Mouse (Mus musculus) midbrain, postnatal 0 days (tissue): ENCODE measurements at regions not wholly inside any gene's neighbourhood (a gene's known extent, or its start where the extent isn't known, plus 50 kb on each side); places are given as distances from the start of the nearest gene placed in this dataset.

Source experiments
- ATAC-seq: fragments of 200-750 bp; cut with Nextera tagmentation; 2 replicates; pipeline ENCODE4 v1.8.0; 2017; ENCODE audit warnings: moderate number of reproducible peaks, mild to moderate bottlenecking, moderate TSS enrichment, moderate library complexity; ENCODE audit not compliant: low FRiP score
- DNase-seq: peaks from one replicate; pipeline ENCODE4 v3.0.0-alpha.2; 2015; ENCODE audit warnings: low spot score
- H3K27ac ChIP-seq: fragments of 300-500 bp; sonication (generic); 2 replicates; pipeline ENCODE4 v1.5.1; 2014; ENCODE audit warnings: low read depth, mild to moderate bottlenecking, low read length, mixed read lengths
- H3K27me3 ChIP-seq: fragments of 300-500 bp; sonication (generic); 2 replicates; pipeline ENCODE4 v1.6.1; 2014; ENCODE audit warnings: low read length, control low read depth, mixed read lengths; ENCODE audit not compliant: insufficient read depth
- H3K36me3 ChIP-seq: fragments of 300-500 bp; sonication (generic); 2 replicates; pipeline ENCODE4 v1.6.1; 2014; ENCODE audit warnings: low read length, control low read depth, mixed read lengths; ENCODE audit not compliant: insufficient read depth
- H3K4me1 ChIP-seq: fragments of 300-500 bp; sonication (generic); 2 replicates; pipeline ENCODE4 v1.6.1; 2014; ENCODE audit warnings: mild to moderate bottlenecking, control low read depth, antibody characterized with exemption, low read length, mixed read lengths; ENCODE audit not compliant: insufficient read depth
- H3K4me2 ChIP-seq: fragments of 300-500 bp; sonication (generic); 2 replicates; pipeline ENCODE4 v1.6.1; 2014; ENCODE audit warnings: low read depth, mild to moderate bottlenecking, low read length, mixed read lengths; ENCODE audit not compliant: poor library complexity, severe bottlenecking
- H3K4me3 ChIP-seq: fragments of 300-500 bp; sonication (generic); 2 replicates; pipeline ENCODE4 v1.5.1; 2014; ENCODE audit warnings: low read depth, mild to moderate bottlenecking, low read length, moderate library complexity
- H3K9ac ChIP-seq: fragments of 300-500 bp; sonication (generic); replicated peaks from 2 replicates; pipeline ENCODE4 v1.6.1; 2014; ENCODE audit warnings: mild to moderate bottlenecking, low read length, moderate library complexity, mixed read lengths; ENCODE audit not compliant: poor library complexity, severe bottlenecking
- H3K9me3 ChIP-seq: fragments of 300-500 bp; sonication (generic); 2 replicates; pipeline ENCODE4 v1.6.1; 2016; ENCODE audit warnings: low read length, control low read depth
- CTCF ChIP-seq: IDR thresholded peaks from 2 replicates; pipeline ENCODE4 v1.5.1; 2016; ENCODE audit warnings: antibody characterized with exemption, mild to moderate bottlenecking
- WGBS: fragments of 180-500 bp; shearing (Covaris S2); extraction: QIAGEN DNeasy Blood & Tissue Kit; methylation state at CpG from one replicate; pipeline ENCODE4 v1.1.7; 2014; 5-methylcytosine and 5-hydroxymethylcytosine counted together

DNA sequence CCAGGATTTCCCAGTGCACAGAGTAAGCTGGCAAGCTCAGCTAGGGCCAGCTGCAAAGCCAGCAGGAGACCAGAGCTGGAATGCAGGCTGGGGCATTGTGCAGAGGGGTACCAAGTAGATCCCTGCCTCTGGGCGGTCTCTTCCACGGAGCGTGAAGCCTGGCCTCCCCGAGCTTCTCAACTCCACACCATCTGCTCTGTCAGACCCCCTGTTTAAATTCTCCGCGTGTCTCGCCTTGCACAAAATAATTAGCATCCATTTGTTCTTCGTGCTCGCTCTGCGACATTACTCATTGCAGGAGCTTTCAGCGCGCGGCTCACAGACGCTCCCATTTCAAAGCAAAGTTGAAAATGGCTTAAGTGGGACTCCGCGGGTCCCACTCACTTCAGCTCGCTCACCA, 209.3 kb upstream of the Nlrp1b start:
- ATAC-seq (peak; percentile 70; the same call in 1 of the 2 replicates), DNase-seq (peak; percentile 78)
- TF ChIP-seq CTCF, result no peak
- Histone ChIP-seq H3K9ac (no peak overlapping the region), H3K4me3 (no peak overlapping the region; the same call in 1 of the 2 replicates), H3K4me1 (peaks cover 18% of the 10 kb centered on the region; the same call in 1 of the 2 replicates), H3K27ac (no peak overlapping the region), H3K9me3 (no peaks in the 10 kb centered on the region), H3K36me3 (no peaks in the 10 kb centered on the region), H3K27me3 (no peaks in the 10 kb centered on the region), H3K4me2 (peak overlapping the region; percentile 39)
- 2% methylated on average over 17 of the region's 17 CpGs for WGBS

DNA sequence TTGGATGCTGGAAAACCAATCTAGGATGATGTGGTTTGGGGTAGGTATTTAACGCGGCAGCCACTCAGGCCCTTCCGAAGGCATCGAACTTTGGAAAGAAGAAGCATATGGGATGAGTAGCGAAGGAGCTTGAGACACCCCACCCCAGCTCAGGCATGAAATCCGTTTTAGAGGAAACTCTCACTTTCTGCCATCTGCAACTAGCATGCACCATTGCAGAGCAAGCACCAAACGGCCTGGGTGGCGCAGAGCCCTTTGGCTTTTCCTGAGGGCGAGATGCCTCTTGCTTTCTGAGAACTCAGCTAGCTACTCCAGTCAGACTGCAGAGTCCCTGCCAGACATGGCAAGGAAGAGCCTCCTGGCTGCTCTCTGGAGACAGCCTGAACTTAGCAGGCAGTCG, 209.9 kb upstream of the Nlrp1b start:
- no peak for ATAC-seq
- Histone ChIP-seq H3K36me3 (no peaks in the 10 kb centered on the region), H3K4me2 (peak overlapping the region; percentile 39; the same call in 1 of the 2 replicates), H3K9ac (no peak overlapping the region), H3K4me1 (peaks cover 16% of the 10 kb centered on the region; the same call in 1 of the 2 replicates), H3K9me3 (no peaks in the 10 kb centered on the region), H3K4me3 (no peak overlapping the region; the same call in 1 of the 2 replicates), H3K27me3 (no peaks in the 10 kb centered on the region), H3K27ac (no peak overlapping the region)
- peak; percentile 8 for DNase-seq
- TF ChIP-seq CTCF, result no peak
- WGBS, result 50% methylated on average over 10 of the region's 10 CpGs

DNA sequence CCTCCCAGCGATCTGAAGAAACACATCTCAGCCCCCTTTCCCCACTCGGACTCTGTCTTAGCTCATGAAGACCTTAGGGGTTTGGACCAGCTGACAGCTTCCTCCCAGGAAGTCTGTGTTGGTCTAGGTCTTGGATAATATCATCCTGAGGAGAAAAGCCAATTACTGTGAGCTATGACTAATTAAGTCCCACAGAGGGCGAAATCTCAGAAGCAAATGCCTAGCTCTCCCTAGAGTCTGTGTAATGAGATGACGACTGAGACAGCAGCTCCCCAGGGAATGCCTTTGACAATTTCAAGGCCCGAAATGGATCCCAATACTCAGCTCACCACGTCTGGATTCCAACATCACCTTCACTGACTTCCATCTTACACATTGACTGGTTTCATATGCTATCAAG, 213.5 kb upstream of the Nlrp1b start:
- WGBS, result 43% methylated on average over 6 of the region's 6 CpGs
- H3K27me3 ChIP-seq, result no peaks in the 10 kb centered on the region
- H3K36me3 ChIP-seq, result no peaks in the 10 kb centered on the region
- H3K9ac ChIP-seq, result no peak overlapping the region
- 0 out of 2 replicates have a peak, but pooled peaks have one; percentile 8 for TF ChIP-seq CTCF
- H3K9me3 ChIP-seq, result no peaks in the 10 kb centered on the region
- ATAC-seq, result no peak
- H3K4me1 ChIP-seq, result peaks cover 10% of the 10 kb centered on the region; the same call in 1 of the 2 replicates
- DNase-seq, result peak; percentile 33
- no peak overlapping the region for H3K27ac ChIP-seq
- no peak overlapping the region for H3K4me3 ChIP-seq
- no peak overlapping the region for H3K4me2 ChIP-seq

- Histone ChIP-seq H3K4me2 (no peak overlapping the region), H3K4me1 (no peaks in the 10 kb centered on the region; the same call in 1 of the 2 replicates), H3K36me3 (no peaks in the 10 kb centered on the region), H3K9me3 (no peaks in the 10 kb centered on the region), H3K9ac (no peak overlapping the region), H3K27me3 (no peaks in the 10 kb centered on the region), H3K4me3 (no peak overlapping the region), H3K27ac (no peak overlapping the region)
- DNase-seq, result no peak
- TF ChIP-seq CTCF, result no peak
- no peak for ATAC-seq
- 69% methylated on average over 5 of the region's 5 CpGs for WGBS
Observed at GRCm38 (mm10) chr11:71446641-71447040, 216.1 kb upstream of the Nlrp1b start.

GRCm38 (mm10) chr11:71447841-71448745, 217.6 kb upstream of the Nlrp1b start:
- H3K36me3 ChIP-seq, result no peaks in the 10 kb centered on the region
- no peaks in the 10 kb centered on the region; the same call in 1 of the 2 replicates for H3K4me1 ChIP-seq
- no peak overlapping the region for H3K4me2 ChIP-seq
- TF ChIP-seq CTCF, result no peak
- H3K9me3 ChIP-seq, result no peaks in the 10 kb centered on the region
- H3K27ac ChIP-seq, result no peak overlapping the region
- no peak overlapping the region for H3K4me3 ChIP-seq
- WGBS, result 52% methylated on average over 10 of the region's 10 CpGs
- no peaks in the 10 kb centered on the region for H3K27me3 ChIP-seq
- peak; percentile 37 for DNase-seq
- ATAC-seq, result no peak
- no peak overlapping the region for H3K9ac ChIP-seq

GRCm38 (mm10) chr11:71480094-71480493, 249.6 kb upstream of the Nlrp1b start:
- TF ChIP-seq CTCF, result peak; percentile 36; the same call in 1 of the 2 replicates
- ATAC-seq (no peak), DNase-seq (no peak)
- H3K4me2 ChIP-seq, result no peak overlapping the region
- no peaks in the 10 kb centered on the region for H3K36me3 ChIP-seq
- H3K4me1 ChIP-seq, result no peaks in the 10 kb centered on the region
- no peak overlapping the region for H3K9ac ChIP-seq
- H3K4me3 ChIP-seq, result no peak overlapping the region
- no peaks in the 10 kb centered on the region for H3K9me3 ChIP-seq
- no peak overlapping the region for H3K27ac ChIP-seq
- H3K27me3 ChIP-seq, result no peaks in the 10 kb centered on the region
- 78% methylated on average over 3 of the region's 3 CpGs for WGBS
